Mouse (Mus musculus) activated CD4-positive, CD25-positive, alpha-beta regulatory T cell, adult 4 months (primary cell): ENCODE measurements at regions not wholly inside any gene's neighbourhood (a gene's known extent, or its start where the extent isn't known, plus 50 kb on each side); places are given as distances from the start of the nearest gene placed in this dataset.

Experiments used
- ATAC-seq: one replicate; pipeline ENCODE4 v1.8.0; 2017

GRCm38 (mm10) chr3:41412698-41413097 is 142.8 kb upstream of the Jade1 start:
- ATAC-seq: no peak

GRCm38 (mm10) chr3:41408821-41409737 is 146.5 kb upstream of the Jade1 start:
- ATAC-seq: peak; percentile 14

- peak; percentile 80 for ATAC-seq
Measured at GRCm38 (mm10) chr3:41408423-41408820, 147.1 kb upstream of the Jade1 start.

- ATAC-seq: no peak
Measured at GRCm38 (mm10) chr3:41407988-41408387, 147.5 kb upstream of the Jade1 start.

GRCm38 (mm10) chr3:41407520-41407919 is 148.0 kb upstream of the Jade1 start:
- no peak for ATAC-seq

- ATAC-seq: no peak
Measured at GRCm38 (mm10) chr3:41401881-41402280, 153.7 kb upstream of the Jade1 start.

- ATAC-seq: no peak
Measured at GRCm38 (mm10) chr3:41389868-41390267, 165.7 kb upstream of the Jade1 start.

GRCm38 (mm10) chr3:41387469-41388212 is 167.9 kb upstream of the Jade1 start:
- ATAC-seq: no peak

- no peak for ATAC-seq
Measured at GRCm38 (mm10) chr3:41386299-41386698, 169.2 kb upstream of the Jade1 start.

- no peak for ATAC-seq
Measured at GRCm38 (mm10) chr3:41384410-41384809, 171.1 kb upstream of the Jade1 start.

GRCm38 (mm10) chr3:41378576-41378975 is 177.0 kb upstream of the Jade1 start:
- no peak for ATAC-seq

GRCm38 (mm10) chr3:41377826-41378406 is 177.6 kb upstream of the Jade1 start:
- no peak for ATAC-seq

- ATAC-seq: no peak
Measured at GRCm38 (mm10) chr3:41376848-41377582, 178.5 kb upstream of the Jade1 start.

- ATAC-seq: no peak
Measured at GRCm38 (mm10) chr3:41375230-41375930, 180.2 kb upstream of the Jade1 start.

GRCm38 (mm10) chr3:41373198-41373597 is 182.3 kb upstream of the Jade1 start:
- no peak for ATAC-seq

- ATAC-seq: no peak
Measured at GRCm38 (mm10) chr3:41368351-41369101, 187.0 kb upstream of the Jade1 start.

GRCm38 (mm10) chr3:41366764-41367163 is 188.8 kb upstream of the Jade1 start:
- no peak for ATAC-seq

GRCm38 (mm10) chr3:41366264-41366663 is 189.3 kb upstream of the Jade1 start:
- no peak for ATAC-seq

GRCm38 (mm10) chr3:41365145-41365830 is 190.2 kb upstream of the Jade1 start:
- no peak for ATAC-seq

GRCm38 (mm10) chr3:41363947-41364346 is 191.6 kb upstream of the Jade1 start:
- no peak for ATAC-seq

GRCm38 (mm10) chr3:41360231-41360630 is 195.3 kb upstream of the Jade1 start:
- no peak for ATAC-seq
